Mouse (Mus musculus): Measurements from ENCODE around the gene Dytn. TPM values are rescaled to one million over a fixed set of nuclear protein-coding genes. Genes with fewer than 3 reads are reported as not detected.

Dytn gene
- total RNA-seq (2023; ENCODE audit: inconsistent age), result not detected in 4 replicates

GRCm38 (mm10) chr1:63686827-63687226 lies at the start of gene Dytn:
Gene Dytn (minus strand): TSS chr1:63686927.

GRCm38 (mm10) chr1:63730240-63730771 lies 43.6 kb upstream of the Dytn start, which contains the start of the genes Mdh1b and Fastkd2:
Gene Mdh1b (minus strand): TSS chr1:63730318.
Gene Fastkd2 (plus strand): TSS chr1:63730614.

GRCm38 (mm10) chr1:63615668-63616067 lies 71.1 kb downstream of the Dytn start, which contains the start of gene Gm39653:
Gene Gm39653 (plus strand): TSS chr1:63615968.

Other genes starting within 250 kb of the Dytn start
- 0.21 to 1.4 TPM (median 0.92 TPM) in 4 replicates for gene Adam23, start 241.0 kb downstream of the Dytn start, total RNA-seq (2023; ENCODE audit: inconsistent age)
- gene Gm39653, start 71.0 kb downstream of the Dytn start, total RNA-seq (2023; ENCODE audit: inconsistent age), result not detected in 4 replicates
- gene Mdh1b, start 43.4 kb upstream of the Dytn start, total RNA-seq (2023; ENCODE audit: inconsistent age), result not detected in 4 replicates
- gene Fastkd2, start 43.7 kb upstream of the Dytn start, total RNA-seq (2023; ENCODE audit: inconsistent age), result 36.1 to 42.5 TPM (median 40.9 TPM) in 4 replicates
- gene 4933402D24Rik, start 82.3 kb upstream of the Dytn start, total RNA-seq (2023; ENCODE audit: inconsistent age), result not detected in 4 replicates